Mouse (Mus musculus) cerebellum, adult (tissue): ENCODE results near the gene Bysl.

Experiments
- ATAC-seq: cut with Nextera tagmentation; 2 replicates; pipeline ENCODE4 v1.9.2; 2017; ENCODE audit warnings: mild to moderate bottlenecking, moderate library complexity, mixed read lengths; ENCODE audit not compliant: insufficient number of reproducible peaks, low FRiP score, low TSS enrichment

Bysl gene

GRCm38 (mm10) chr17:47554621-47555020, 56.7 kb downstream of the Bysl start:
- ATAC-seq, result no peak

- ATAC-seq, result no peak
Measured at GRCm38 (mm10) chr17:47552994-47553393, 58.3 kb downstream of the Bysl start.

- ATAC-seq, result no peak
Measured at GRCm38 (mm10) chr17:47551049-47551448, 60.2 kb downstream of the Bysl start.
